Mouse (Mus musculus): ENCODE measurements around the gene Rpl3l.
"Not testable (repeated sequence)": the region's sequence is repeated elsewhere in the genome, so short reads cannot be mapped to it uniquely, and the experiment has no call there.

DNA sequence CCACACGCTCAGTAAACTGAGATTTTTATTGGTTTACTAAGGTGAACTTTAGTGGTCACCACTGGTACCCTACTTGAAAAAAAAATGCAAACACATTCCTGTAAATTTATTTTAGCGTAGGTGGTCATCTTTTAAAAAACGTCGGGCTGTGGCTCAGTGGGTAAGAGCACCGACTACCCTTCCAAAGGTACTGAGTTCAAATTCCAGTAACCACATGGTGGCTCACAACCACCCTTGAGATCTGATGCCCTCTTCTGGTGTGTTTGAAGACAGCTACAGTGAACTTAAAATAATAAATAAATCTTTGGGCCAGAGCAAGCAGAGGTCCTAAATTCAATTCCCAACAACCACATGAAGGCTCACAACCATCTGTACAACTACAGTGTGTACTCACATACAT lies 8.7 kb upstream of the Rpl3l start:
- not testable (repeated sequence) for TF ChIP-seq GATA1 (IDR thresholded peaks at IDR 0.05; ENCODE audit: borderline replicate concordance, low read length); FLI1 (IDR thresholded peaks at IDR 0.05; ENCODE audit: low read length)
